Mouse (Mus musculus) liver, postnatal 0 days (tissue): Measurements from ENCODE around the gene Lctl. TPM values are rescaled to one million over a fixed set of nuclear protein-coding genes. Genes with fewer than 3 reads are reported as not detected.
"Not testable (repeated sequence)": the region's sequence is repeated elsewhere in the genome, so short reads cannot be mapped to it uniquely, and the experiment has no call there.

Source experiments
- ATAC-seq: fragments of 200-750 bp; cut with Nextera tagmentation; 2 replicates; pipeline ENCODE4 v1.8.0; 2017; ENCODE audit warnings: mild to moderate bottlenecking, moderate library complexity
- DNase-seq: peaks from one replicate; pipeline ENCODE4 v3.0.0-alpha.2; 2016
- H3K27ac ChIP-seq: fragments of 300-500 bp; sonication (generic); 2 replicates; pipeline ENCODE4 v1.5.1; 2014; ENCODE audit warnings: antibody characterized with exemption, moderate library complexity, mild to moderate bottlenecking, low read depth
- H3K27me3 ChIP-seq: fragments of 300-500 bp; sonication (generic); 2 replicates; pipeline ENCODE4 v1.6.1; 2014; ENCODE audit warnings: low read length, control low read depth, mixed read lengths; ENCODE audit not compliant: insufficient read depth
- H3K36me3 ChIP-seq: fragments of 300-500 bp; sonication (generic); replicated peaks from 2 replicates; pipeline ENCODE4 v1.6.1; 2014; ENCODE audit warnings: mild to moderate bottlenecking, control low read depth, low read length, moderate library complexity, mixed read lengths; ENCODE audit not compliant: insufficient read depth
- H3K4me1 ChIP-seq: fragments of 300-500 bp; sonication (generic); 2 replicates; pipeline ENCODE4 v1.6.1; 2014; ENCODE audit warnings: antibody characterized with exemption, mild to moderate bottlenecking, control low read depth; ENCODE audit not compliant: insufficient read depth
- H3K4me2 ChIP-seq: fragments of 300-500 bp; sonication (generic); 2 replicates; pipeline ENCODE4 v1.6.1; 2014; ENCODE audit warnings: low read depth, mild to moderate bottlenecking, low read length, moderate library complexity, mixed read lengths
- H3K4me3 ChIP-seq: fragments of 300-500 bp; sonication (generic); 2 replicates; pipeline ENCODE4 v1.5.1; 2014; ENCODE audit warnings: low read depth, low read length
- H3K9ac ChIP-seq: fragments of 300-500 bp; sonication (generic); replicated peaks from 2 replicates; pipeline ENCODE4 v1.6.1; 2014; ENCODE audit warnings: mild to moderate bottlenecking, moderate library complexity
- H3K9me3 ChIP-seq: fragments of 300-500 bp; sonication (generic); 2 replicates; pipeline ENCODE4 v1.6.1; 2016; ENCODE audit warnings: mild to moderate bottlenecking, control low read depth, low read length, mixed read lengths
- CTCF ChIP-seq: sonication (generic); IDR thresholded peaks from 2 replicates; pipeline ENCODE4 v1.5.1; 2016; ENCODE audit warnings: antibody characterized with exemption, low read depth
- EP300 ChIP-seq: IDR thresholded peaks from 2 replicates; pipeline ENCODE4 v1.6.1; 2016; ENCODE audit warnings: antibody characterized with exemption, low read depth, mild to moderate bottlenecking
- WGBS: fragments of 180-500 bp; shearing (Covaris S2); extraction: QIAGEN DNeasy Blood & Tissue Kit; methylation state at CpG from one replicate; pipeline ENCODE4 v1.1.7; 2014; ENCODE audit not compliant: insufficient replicate concordance; 5-methylcytosine and 5-hydroxymethylcytosine counted together
- polyA plus RNA-seq: library from polyadenylated mRNA; unstranded; fragments of >200 nt; fragmentation: Nextera tagmentation; extraction: Ambion mirVana; gene quantifications from 2 replicates; pipeline ENCODE4 v1.2.1, GENCODE M21; 2015

Gene Lctl
- polyA plus RNA-seq, 1 experiment from 2014 or later = not detected

DNA sequence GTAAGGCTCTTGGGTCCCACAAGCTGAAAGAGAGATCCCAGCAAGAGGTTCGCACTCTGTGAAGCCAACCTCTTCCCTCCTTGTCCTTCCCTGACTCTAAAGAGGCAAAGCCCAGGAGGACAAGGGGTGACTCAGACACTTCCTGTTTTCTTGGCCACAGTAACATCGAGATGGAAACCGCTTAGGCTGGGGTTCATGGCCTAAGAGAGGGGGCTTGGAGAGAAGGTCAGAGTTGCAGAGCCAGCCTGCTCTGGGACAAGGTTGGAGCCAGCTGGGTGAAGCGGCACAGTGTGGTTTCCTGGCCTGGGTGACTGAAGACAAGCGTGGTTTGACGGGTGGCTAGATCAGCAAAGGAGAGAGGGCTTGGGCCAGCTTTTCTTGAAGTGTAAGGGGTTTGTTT is 11.6 kb upstream of the Lctl start:
- H3K9me3 ChIP-seq = no peaks in the 10 kb centered on the region
- no peaks in the 10 kb centered on the region for H3K27me3 ChIP-seq
- no peak overlapping the region for H3K27ac ChIP-seq
- H3K4me1 ChIP-seq = 0 out of 2 replicates have a peak, but pooled peaks cover 6% of the 10 kb centered on the region
- no peak overlapping the region for H3K9ac ChIP-seq
- peak; percentile 33; the same call in 1 of the 2 replicates for ATAC-seq
- TF ChIP-seq CTCF (no peak), EP300 (no peak)
- no peak for DNase-seq
- 17% methylated on average over 6 of the region's 6 CpGs for WGBS
- H3K4me3 ChIP-seq = no peak overlapping the region
- H3K36me3 ChIP-seq = no peaks in the 10 kb centered on the region
- H3K4me2 ChIP-seq = no peak overlapping the region

DNA sequence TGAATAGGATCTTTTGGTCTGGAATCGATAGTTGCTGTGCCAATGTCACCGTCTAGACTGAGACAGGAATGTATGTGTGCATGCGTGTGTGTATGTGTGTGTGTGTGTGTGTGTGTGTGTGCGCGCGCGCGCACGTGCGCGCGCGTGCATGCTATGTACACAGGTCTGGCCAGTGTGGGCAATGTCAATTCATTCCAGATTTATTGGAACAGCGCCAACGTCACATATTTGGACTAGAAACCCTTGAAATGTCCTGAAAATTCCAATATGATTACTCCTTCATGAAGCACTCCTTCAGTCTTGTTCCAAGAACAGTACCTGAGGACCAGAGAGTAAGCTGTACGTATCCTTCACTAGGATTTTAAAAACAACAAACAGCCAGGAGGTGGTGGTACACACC is 6.4 kb upstream of the Lctl start:
- H3K27me3 ChIP-seq = no peaks in the 10 kb centered on the region
- no peak for DNase-seq
- H3K9ac ChIP-seq = no peak overlapping the region
- TF ChIP-seq EP300 (no peak), CTCF (no peak)
- H3K4me3 ChIP-seq = no peak overlapping the region
- no peak for ATAC-seq
- H3K36me3 ChIP-seq = no peaks in the 10 kb centered on the region
- no peak overlapping the region for H3K27ac ChIP-seq
- H3K4me1 ChIP-seq = no peaks in the 10 kb centered on the region
- H3K4me2 ChIP-seq = no peak overlapping the region
- H3K9me3 ChIP-seq = no peaks in the 10 kb centered on the region
- WGBS = 92% methylated on average over 16 of the region's 16 CpGs

DNA sequence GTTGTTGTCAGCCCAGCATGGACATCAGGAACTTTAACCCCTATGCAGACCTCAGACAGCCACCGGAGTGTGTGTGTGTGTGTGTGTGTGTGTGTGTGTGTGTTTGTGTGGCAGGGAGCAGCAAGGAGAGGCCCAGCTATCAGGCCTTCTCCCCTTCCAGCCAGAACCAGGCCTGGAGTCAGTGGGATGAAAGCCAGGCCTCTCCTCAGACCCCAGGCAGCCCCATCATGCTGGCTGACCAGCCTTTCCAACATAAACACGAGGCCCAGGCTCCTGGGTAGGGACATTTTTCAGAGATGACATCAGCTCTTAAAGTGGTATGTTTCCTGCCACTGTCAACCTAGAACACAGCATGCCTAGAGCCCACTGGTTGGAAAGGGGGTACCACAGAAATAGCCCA is 2.3 kb upstream of the Lctl start:
- Histone ChIP-seq H3K4me3 (no peak overlapping the region), H3K27ac (no peak overlapping the region), H3K4me2 (no peak overlapping the region), H3K4me1 (no peaks in the 10 kb centered on the region), H3K9me3 (no peaks in the 10 kb centered on the region), H3K36me3 (no peaks in the 10 kb centered on the region), H3K9ac (no peak overlapping the region), H3K27me3 (no peaks in the 10 kb centered on the region)
- no peak for TF ChIP-seq CTCF
- TF ChIP-seq EP300 = no peak
- WGBS = 43% methylated on average over 2 of the region's 2 CpGs
- ATAC-seq = no peak
- DNase-seq = no peak

DNA sequence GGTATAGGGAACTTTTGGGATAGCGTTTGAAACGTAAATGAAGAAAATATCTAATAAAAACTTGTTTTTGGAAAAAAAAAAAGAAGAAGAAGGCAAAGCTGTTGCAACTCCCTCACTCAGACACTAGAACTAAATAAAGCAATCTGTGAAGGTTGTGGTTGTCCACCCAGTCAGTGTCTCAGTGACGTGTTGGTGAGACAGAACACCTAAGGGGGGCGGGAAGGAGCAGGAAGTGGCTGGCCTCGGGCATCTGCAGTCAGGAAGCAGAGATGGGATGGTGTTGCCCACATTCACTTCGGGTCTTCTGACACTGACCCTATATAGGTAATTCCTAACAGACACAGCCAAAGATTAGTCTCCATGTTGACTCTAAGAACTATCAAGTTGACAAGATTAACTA is 1.2 kb upstream of the Lctl start:
- Histone ChIP-seq H3K9me3 (no peaks in the 10 kb centered on the region), H3K4me1 (no peaks in the 10 kb centered on the region), H3K27me3 (no peaks in the 10 kb centered on the region), H3K4me3 (no peak overlapping the region), H3K36me3 (no peaks in the 10 kb centered on the region), H3K4me2 (no peak overlapping the region), H3K27ac (no peak overlapping the region), H3K9ac (no peak overlapping the region)
- DNase-seq (no peak), ATAC-seq (no peak)
- 45% methylated on average over 6 of the region's 6 CpGs for WGBS
- TF ChIP-seq EP300 (no peak), CTCF (no peak)

DNA sequence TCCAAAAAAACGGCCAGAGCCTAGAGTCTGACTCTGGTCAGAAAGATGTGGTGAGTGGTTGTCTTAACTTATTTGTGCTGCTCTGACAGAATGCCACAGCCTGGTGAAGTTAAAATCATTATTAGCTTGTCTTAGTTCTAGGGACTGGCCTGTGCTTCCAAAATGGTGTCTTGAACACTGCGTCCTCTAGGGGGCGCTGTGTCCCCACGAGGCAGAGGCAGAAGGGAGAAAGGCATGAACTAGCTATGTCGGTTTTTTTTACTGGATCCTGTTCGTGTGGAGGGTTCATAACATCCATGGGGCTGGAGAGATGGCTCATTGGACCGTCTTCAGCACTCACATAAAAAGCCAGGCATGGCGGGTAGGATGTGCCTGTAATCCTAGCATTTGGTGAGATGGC is 3.0 kb downstream of the Lctl start:
- H3K4me2 ChIP-seq = no peak overlapping the region
- ATAC-seq = peak; percentile 47

DNA sequence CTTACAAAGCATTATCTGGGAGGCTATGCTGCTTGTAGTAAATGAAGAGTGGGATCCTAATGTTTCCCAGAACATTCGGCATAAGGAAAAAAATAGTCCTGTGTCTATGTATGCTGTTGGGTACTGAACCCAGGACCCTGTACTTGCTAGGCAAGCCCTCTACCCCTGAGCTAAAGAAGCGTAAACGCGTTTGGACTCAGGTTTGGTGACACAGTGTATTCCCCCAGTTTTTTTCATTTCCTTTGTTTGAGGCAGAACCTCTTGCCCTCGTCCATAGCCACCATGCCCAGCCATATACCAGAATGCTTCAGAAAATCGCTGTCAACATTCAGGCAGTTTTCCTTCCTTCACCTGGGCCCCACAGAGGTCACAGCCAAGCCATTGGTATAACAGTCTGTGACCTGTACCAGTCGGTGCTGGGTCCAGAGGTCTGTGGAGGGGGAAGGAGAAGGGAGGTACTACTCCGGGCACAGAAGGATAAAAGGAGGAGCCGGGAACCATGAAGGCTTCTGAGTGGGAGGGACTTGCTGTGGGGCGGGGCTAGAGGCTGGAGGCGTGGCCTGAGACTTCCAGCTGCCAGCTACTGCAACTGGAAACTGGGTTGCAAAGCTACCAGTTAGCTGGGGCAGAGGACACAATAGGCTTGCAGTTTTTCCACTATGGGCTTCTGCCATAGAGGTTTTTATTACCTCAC is 3.8 kb downstream of the Lctl start:
- TF ChIP-seq CTCF (no peak), EP300 (no peak)
- no peak overlapping the region for H3K9ac ChIP-seq
- no peaks in the 10 kb centered on the region for H3K27me3 ChIP-seq
- no peaks in the 10 kb centered on the region for H3K36me3 ChIP-seq
- WGBS = 33% methylated on average over 11 of the region's 11 CpGs
- ATAC-seq = peak; percentile 90
- no peak overlapping the region for H3K4me3 ChIP-seq
- H3K27ac ChIP-seq = no peak overlapping the region
- no peaks in the 10 kb centered on the region for H3K4me1 ChIP-seq
- H3K9me3 ChIP-seq = no peaks in the 10 kb centered on the region
- peak overlapping the region; percentile 8; the same call in 1 of the 2 replicates for H3K4me2 ChIP-seq
- peak; percentile 84 for DNase-seq

More for the DNA sequence above, 3.0 kb downstream of the Lctl start:
- no peaks in the 10 kb centered on the region for H3K4me1 ChIP-seq
- peak; percentile 84 for DNase-seq
- TF ChIP-seq CTCF (peak; percentile 95), EP300 (no peak)
- H3K9me3 ChIP-seq = no peaks in the 10 kb centered on the region
- H3K9ac ChIP-seq = no peak overlapping the region
- H3K27ac ChIP-seq = no peak overlapping the region
- 24% methylated on average over 8 of the region's 8 CpGs for WGBS
- no peaks in the 10 kb centered on the region for H3K36me3 ChIP-seq
- H3K27me3 ChIP-seq = no peaks in the 10 kb centered on the region
- H3K4me3 ChIP-seq = no peak overlapping the region

DNA sequence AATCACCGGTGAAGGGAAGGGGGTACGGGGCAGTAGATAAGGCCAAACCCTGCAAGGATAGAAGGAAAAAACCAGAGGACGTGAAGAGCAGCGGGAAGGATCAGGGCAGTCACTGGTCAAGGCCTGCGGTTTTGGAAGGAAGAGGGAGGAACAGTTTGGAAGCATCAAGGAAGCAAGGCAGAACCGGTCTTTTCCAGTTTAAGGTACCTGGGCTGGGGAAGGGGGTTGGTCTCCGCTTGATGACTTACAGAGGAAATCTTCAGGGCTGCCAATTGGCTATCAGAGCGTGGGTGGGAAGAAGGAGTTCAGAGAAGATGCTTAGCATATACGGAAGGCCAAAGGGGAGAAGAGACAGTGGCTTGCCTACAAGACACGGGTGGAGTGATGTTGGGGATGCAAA is 5.7 kb downstream of the Lctl start:
- 87% methylated on average over 10 of the region's 10 CpGs for WGBS
- Histone ChIP-seq H3K27ac (no peak overlapping the region), H3K27me3 (no peaks in the 10 kb centered on the region), H3K4me3 (no peak overlapping the region), H3K4me1 (no peaks in the 10 kb centered on the region), H3K36me3 (no peaks in the 10 kb centered on the region), H3K9me3 (no peaks in the 10 kb centered on the region), H3K4me2 (no peak overlapping the region), H3K9ac (no peak overlapping the region)
- TF ChIP-seq EP300 (no peak), CTCF (no peak)
- ATAC-seq (no peak), DNase-seq (no peak)

DNA sequence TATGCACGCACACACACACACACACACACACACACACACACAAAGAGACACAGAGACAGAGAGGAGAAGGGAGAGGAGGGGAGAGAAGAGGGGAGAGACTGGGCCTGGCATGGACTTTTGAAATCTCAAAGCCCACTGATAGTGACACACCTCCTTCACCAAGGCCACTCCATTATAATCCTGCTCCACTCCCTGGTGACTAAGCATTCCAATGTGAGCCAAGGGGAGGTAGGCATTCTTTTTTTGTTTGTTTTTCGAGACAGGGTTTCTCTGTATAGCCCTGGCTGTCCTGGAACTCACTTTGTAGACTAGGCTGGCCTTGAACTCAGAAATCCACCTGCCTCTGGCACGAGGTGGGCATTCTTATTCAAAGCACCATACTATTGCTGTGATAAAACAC is 7.9 kb downstream of the Lctl start:
- not testable (repeated sequence) for H3K4me1 ChIP-seq, H3K27ac ChIP-seq, DNase-seq, H3K27me3 ChIP-seq, H3K4me2 ChIP-seq, ATAC-seq, H3K4me3 ChIP-seq, H3K9ac ChIP-seq, H3K36me3 ChIP-seq, H3K9me3 ChIP-seq
- WGBS = 60% methylated on average over 3 of the region's 3 CpGs
